Mouse (Mus musculus): Measurements from ENCODE around the gene Glg1.

GRCm38 (mm10) chr8:111290586-111290985 is 31.6 kb upstream of the Glg1 start:
- no peak for TF ChIP-seq TCF12 (IDR thresholded peaks at IDR 0.05; ENCODE audit: low read depth, low read length)
- no peak for TF ChIP-seq CHD2 (IDR thresholded peaks at IDR 0.05; ENCODE audit: low read length)
- TF ChIP-seq EP300 (IDR thresholded peaks at IDR 0.05; ENCODE audit: low read depth in 1 of 2, low read length in 2 of 2): no peak
- TF ChIP-seq MAFK (IDR thresholded peaks at IDR 0.05; ENCODE audit: borderline replicate concordance, low read depth, low read length): no peak
- no peak for TF ChIP-seq CTCF (IDR thresholded peaks at IDR 0.05 in 2 of 3, conservative IDR thresholded peaks at IDR 0.05 in 1 of 3; ENCODE audit: control insufficient read depth in 1 of 3, insufficient read depth in 1 of 3, low read depth in 2 of 3, low read length in 3 of 3, poor library complexity in 1 of 3, severe bottlenecking in 1 of 3)
- no peak for TF ChIP-seq MAZ (IDR thresholded peaks at IDR 0.05; ENCODE audit: low read depth, low read length)
